Mouse (Mus musculus): Measurements from ENCODE around the gene Szrd1.

Szrd1 gene

GRCm38 (mm10) chr4:141139116-141139970 is at the start of gene Szrd1:
Gene Szrd1 (minus strand): TSS chr4:141139775.
- peak; percentile 99 for DNase-seq (ENCODE audit: low spot score)

- DNase-seq (ENCODE audit: low spot score): no peak
Observed at GRCm38 (mm10) chr4:141186923-141187836, 47.6 kb upstream of the Szrd1 start.

GRCm38 (mm10) chr4:141184426-141184825 is 44.9 kb upstream of the Szrd1 start:
- no peak for DNase-seq (ENCODE audit: low spot score)

- DNase-seq (ENCODE audit: low spot score): no peak
Observed at GRCm38 (mm10) chr4:141183932-141184331, 44.4 kb upstream of the Szrd1 start.

GRCm38 (mm10) chr4:141181981-141182380 is 42.4 kb upstream of the Szrd1 start:
- DNase-seq (ENCODE audit: low spot score): no peak

- no peak for DNase-seq (ENCODE audit: low spot score)
Observed at GRCm38 (mm10) chr4:141180831-141181230, 41.3 kb upstream of the Szrd1 start.

GRCm38 (mm10) chr4:141178500-141178899 is 38.9 kb upstream of the Szrd1 start:
- no peak for DNase-seq (ENCODE audit: low spot score)

- no peak for DNase-seq (ENCODE audit: low spot score)
Observed at GRCm38 (mm10) chr4:141176328-141176838, 36.8 kb upstream of the Szrd1 start.

GRCm38 (mm10) chr4:141175783-141176182 is 36.2 kb upstream of the Szrd1 start:
- no peak for DNase-seq (ENCODE audit: low spot score)

- no peak for DNase-seq (ENCODE audit: low spot score)
Observed at GRCm38 (mm10) chr4:141172121-141172520, 32.5 kb upstream of the Szrd1 start.

GRCm38 (mm10) chr4:141167156-141167555 is 27.6 kb upstream of the Szrd1 start:
- no peak for DNase-seq (ENCODE audit: low spot score)

GRCm38 (mm10) chr4:141165744-141166292 is 26.2 kb upstream of the Szrd1 start:
- no peak for DNase-seq (ENCODE audit: low spot score)

GRCm38 (mm10) chr4:141163729-141164128 is 24.2 kb upstream of the Szrd1 start:
- no peak for DNase-seq (ENCODE audit: low spot score)

- no peak for DNase-seq (ENCODE audit: low spot score)
Observed at GRCm38 (mm10) chr4:141161699-141162208, 22.2 kb upstream of the Szrd1 start.

- no peak for DNase-seq (ENCODE audit: low spot score)
Observed at GRCm38 (mm10) chr4:141160193-141160592, 20.6 kb upstream of the Szrd1 start.

- no peak for DNase-seq (ENCODE audit: low spot score)
Observed at GRCm38 (mm10) chr4:141159666-141160065, 20.1 kb upstream of the Szrd1 start.

- no peak for DNase-seq (ENCODE audit: low spot score)
Observed at GRCm38 (mm10) chr4:141159093-141159492, 19.5 kb upstream of the Szrd1 start.

GRCm38 (mm10) chr4:141158609-141159008 is 19.0 kb upstream of the Szrd1 start:
- DNase-seq (ENCODE audit: low spot score): no peak

GRCm38 (mm10) chr4:141157485-141157884 is 17.9 kb upstream of the Szrd1 start:
- no peak for DNase-seq (ENCODE audit: low spot score)

- DNase-seq (ENCODE audit: low spot score): no peak
Observed at GRCm38 (mm10) chr4:141149116-141149515, 9.5 kb upstream of the Szrd1 start.

GRCm38 (mm10) chr4:141148009-141148801 is 8.6 kb upstream of the Szrd1 start:
- DNase-seq (ENCODE audit: low spot score): peak; percentile 32
